Mouse (Mus musculus) embryonic stem cell, embryonic (primary cell): ENCODE results near the gene Lgi2.

Experiments
- CTCF ChIA-PET, 4 experiments: fragments of 300-600 bp in 2 of 4; fragments of 350-600 bp in 2 of 4; sonication (Branson Sonifier 250); formaldehyde crosslinking; loops; one replicate each; lab custom pipeline; 2022; ENCODE audit warnings: inconsistent platforms in 2 of 4; lab: Charles Lee
- POLR2A ChIA-PET, 4 experiments: fragments of 300-600 bp in 2 of 4; fragments of 350-600 bp in 2 of 4; sonication (Branson Sonifier 250); formaldehyde crosslinking; loops; one replicate each; lab custom pipeline; 2022; ENCODE audit warnings: antibody characterized with exemption in 4 of 4, inconsistent platforms in 1 of 4; lab: Charles Lee

Gene Lgi2

GRCm38 (mm10) chr5:52565813-52566531 lies at the start of gene Lgi2:
Gene Lgi2 (minus strand): TSS chr5:52566462.
- POLR2A ChIA-PET: interaction anchor here (0.6 to 1.4 kb wide), 11 partner anchors 13 to 595 kb away, joined by 3 to 6 read pairs (median 3); partner anchors contain the start of gene Anapc4 (in 1 of the 4)

DNA sequence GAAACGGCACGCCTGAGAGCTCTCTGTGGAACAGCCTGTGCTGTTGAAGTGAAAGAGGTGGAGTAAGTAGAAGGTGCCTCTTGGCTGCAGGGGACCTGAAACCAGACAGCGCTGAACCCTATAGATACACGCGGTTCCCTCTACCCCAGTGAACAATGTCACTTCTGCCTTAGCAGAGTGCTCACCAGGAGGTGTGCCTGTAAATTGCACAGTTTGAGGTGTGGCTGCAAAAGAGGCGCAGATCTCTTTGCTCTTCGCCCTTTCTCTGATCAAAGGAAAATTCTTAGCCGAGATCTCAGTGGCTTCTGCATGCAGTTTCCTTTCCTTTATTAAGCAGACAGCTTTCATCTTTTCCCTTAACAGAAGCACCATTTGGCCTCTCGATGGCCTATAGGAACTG lies 49.2 kb upstream of the Lgi2 start:
- ChIA-PET CTCF (interaction anchor here in 1 of 4 experiments (1.1 kb wide), 1 partner anchor 19 kb away, joined by 5 read pairs; no protein-coding TSS in a partner anchor), POLR2A (interaction anchor here in 2 of 4 experiments (0.6 to 2.4 kb wide), 6 partner anchors 10 to 99 kb away, joined by 3 to 8 read pairs (median 4); no protein-coding TSS in a partner anchor)

More at GRCm38 (mm10) chr5:52565813-52566531, at the start of gene Lgi2:
- CTCF ChIA-PET: interaction anchor here in 3 of 4 experiments (0.5 to 1.2 kb wide), 5 partner anchors 18 to 170 kb away, joined by 3 to 7 read pairs (median 3); no protein-coding TSS in a partner anchor

DNA sequence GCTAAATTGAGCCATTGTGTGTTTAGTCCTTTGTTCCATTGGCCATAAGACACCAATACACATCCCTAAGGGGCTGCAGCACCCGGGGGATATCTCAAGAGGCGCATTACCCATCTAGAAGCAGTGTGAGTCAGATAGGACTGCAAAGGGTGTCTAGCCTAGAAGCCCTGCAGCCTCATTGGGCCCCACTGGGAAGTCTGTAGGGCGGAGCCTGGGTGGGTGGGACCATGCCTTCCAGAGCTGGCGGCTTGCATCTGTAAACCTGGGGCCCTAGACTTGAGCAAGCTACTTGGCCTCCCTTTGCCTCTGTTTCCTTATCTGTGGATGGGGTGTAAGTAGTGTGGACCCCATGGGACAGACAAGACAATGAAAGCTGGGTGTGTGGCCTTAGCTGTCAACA lies 48.4 kb upstream of the Lgi2 start:
- ChIA-PET CTCF (interaction anchor here in 2 of 4 experiments (0.6 to 1.1 kb wide), 2 partner anchors 19 to 137 kb away, joined by 3 to 5 read pairs; no protein-coding TSS in a partner anchor), POLR2A (interaction anchor here in 2 of 4 experiments (0.6 to 2.4 kb wide), 8 partner anchors 9 to 99 kb away, joined by 3 to 8 read pairs (median 4); no protein-coding TSS in a partner anchor)

DNA sequence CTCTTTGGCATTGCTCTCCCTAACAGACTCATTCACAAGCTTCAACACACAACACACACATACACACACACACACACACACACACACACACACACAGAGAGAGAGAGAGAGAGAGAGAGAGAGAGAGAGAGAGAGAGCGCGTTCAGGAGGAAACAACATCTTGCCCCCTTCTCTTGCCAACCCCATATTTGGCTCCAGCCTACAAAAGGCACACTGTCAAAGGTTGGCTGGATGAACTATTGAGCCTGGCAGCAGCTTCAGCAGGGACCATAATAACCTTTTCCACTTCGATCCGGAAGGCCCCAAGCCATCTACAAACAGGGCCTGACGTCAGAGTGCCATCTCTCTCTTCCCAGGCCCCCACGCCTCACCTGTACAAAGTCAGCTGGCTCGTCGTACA lies 46.5 kb upstream of the Lgi2 start:
- ChIA-PET POLR2A (no interaction called here), CTCF (interaction anchor here in 1 of 4 experiments (0.6 kb wide), 1 partner anchor 42 kb away, joined by 3 read pairs; no protein-coding TSS in a partner anchor)

DNA sequence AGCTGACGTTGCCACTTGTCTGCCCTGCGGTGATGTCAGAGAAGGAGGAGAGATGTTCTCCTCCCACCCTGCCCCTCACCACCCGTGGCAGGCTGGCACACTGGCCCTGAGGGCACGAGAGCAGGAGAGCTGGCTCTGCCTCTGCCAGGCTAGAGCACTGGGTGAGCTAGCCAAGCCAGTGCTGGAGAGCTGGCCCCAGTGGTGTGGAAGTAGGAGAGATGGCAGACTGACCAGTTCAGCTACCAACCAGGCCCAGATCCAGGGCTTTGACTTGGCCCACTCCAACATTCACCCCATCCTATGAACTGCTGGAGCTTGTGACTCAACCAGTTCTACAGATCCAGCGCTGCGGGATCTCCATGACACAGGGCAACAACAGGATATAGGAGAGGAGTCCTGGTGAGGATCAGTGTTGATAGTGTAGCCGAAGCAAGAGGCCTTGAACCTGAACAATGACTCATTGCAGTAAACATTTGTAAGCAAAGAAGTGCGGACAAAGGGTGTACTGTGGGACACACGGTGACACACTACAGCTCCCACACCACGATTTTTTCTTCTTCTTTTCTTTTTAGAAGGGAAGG lies 45.1 kb upstream of the Lgi2 start:
- CTCF ChIA-PET: no interaction called here
- POLR2A ChIA-PET: no interaction called here

DNA sequence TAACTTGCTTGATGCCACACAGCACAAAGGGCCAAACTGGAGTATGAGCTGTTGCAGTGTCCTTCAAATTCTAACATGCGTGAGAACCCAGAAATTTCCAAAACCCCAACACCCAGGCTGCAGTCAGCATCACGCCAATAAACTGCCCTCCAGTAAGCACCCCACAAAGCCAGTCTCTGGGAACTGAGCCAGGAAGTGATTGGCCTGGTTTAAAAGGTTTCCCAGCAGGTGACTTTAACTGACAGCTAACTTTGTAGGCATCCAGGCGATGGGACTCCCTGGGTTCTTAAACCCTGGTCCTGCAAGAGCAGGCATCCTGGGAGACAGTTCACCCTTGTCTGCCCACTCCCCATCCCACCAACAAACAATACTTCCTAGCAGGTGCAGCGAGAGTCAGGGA lies 44.0 kb upstream of the Lgi2 start:
- POLR2A ChIA-PET: interaction anchor here in 1 of 4 experiments (0.5 kb wide), 1 partner anchor 291 kb away, joined by 3 read pairs; no protein-coding TSS in a partner anchor
- CTCF ChIA-PET: no interaction called here

DNA sequence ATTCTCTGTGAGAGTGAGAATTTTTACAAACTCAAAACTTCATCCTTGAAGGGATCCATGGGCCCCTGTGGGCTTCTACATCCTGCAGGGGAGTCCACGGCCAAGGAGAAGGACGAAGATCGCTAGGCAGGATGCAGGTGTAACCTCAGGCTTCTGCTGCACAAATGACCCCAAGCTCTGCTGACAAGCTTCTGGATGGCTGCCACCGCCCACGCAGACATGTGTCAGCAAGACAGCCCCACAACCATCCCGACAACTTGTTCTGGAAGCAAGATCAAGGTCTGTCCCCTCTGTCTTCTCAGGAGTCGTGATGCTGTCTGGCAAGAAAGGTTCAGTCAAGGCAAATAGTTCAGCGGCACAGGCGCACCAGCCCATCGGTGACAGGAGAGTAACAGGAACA lies 43.4 kb upstream of the Lgi2 start:
- CTCF ChIA-PET: interaction anchor here in 1 of 4 experiments (0.6 kb wide), 1 partner anchor 117 kb away, joined by 4 read pairs; no protein-coding TSS in a partner anchor
- POLR2A ChIA-PET: interaction anchor here in 2 of 4 experiments (0.5 to 1.0 kb wide), 2 partner anchors 23 to 291 kb away, joined by 3 read pairs; no protein-coding TSS in a partner anchor

- POLR2A ChIA-PET: interaction anchor here in 2 of 4 experiments (0.8 to 1.6 kb wide), 7 partner anchors 10 to 395 kb away, joined by 3 to 8 read pairs (median 4); partner anchors contain the start of gene Lgi2 (in 1 of the 2)
- CTCF ChIA-PET: interaction anchor here in 1 of 4 experiments (0.6 to 1.0 kb wide), 2 partner anchors 22 to 34 kb away, joined by 3 to 4 read pairs; no protein-coding TSS in a partner anchor
Measured at GRCm38 (mm10) chr5:52604582-52605041, 38.4 kb upstream of the Lgi2 start.

GRCm38 (mm10) chr5:52590612-52591011 lies 24.4 kb upstream of the Lgi2 start:
- ChIA-PET CTCF (no interaction called here), POLR2A (no interaction called here)

GRCm38 (mm10) chr5:52588650-52589049 lies 22.4 kb upstream of the Lgi2 start:
- CTCF ChIA-PET: no interaction called here
- POLR2A ChIA-PET: no interaction called here

GRCm38 (mm10) chr5:52587291-52587733 lies 21.1 kb upstream of the Lgi2 start:
- CTCF ChIA-PET: no interaction called here

DNA sequence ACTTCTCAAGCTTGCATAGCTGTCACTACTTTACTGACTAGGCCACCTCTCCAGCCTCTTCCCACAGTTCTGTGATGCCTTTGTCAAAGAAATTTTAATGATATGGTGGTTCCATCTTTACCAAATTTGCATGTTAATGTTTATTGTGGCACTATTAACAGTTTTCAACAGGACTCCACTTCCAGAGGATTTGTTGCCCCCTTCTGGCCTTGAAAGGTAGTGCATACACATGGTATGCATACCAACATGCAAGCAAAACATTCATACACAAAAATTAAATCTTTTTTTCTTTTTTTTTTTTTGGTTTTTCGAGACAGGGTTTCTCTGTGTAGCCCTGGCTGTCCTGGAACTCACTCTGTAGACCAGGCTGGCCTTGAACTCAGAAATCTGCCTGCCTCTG lies 6.3 kb upstream of the Lgi2 start:
- ChIA-PET CTCF (no interaction called here), POLR2A (interaction anchor here in 1 of 4 experiments (0.7 kb wide), 1 partner anchor 212 kb away, joined by 4 read pairs; no protein-coding TSS in a partner anchor)

More at GRCm38 (mm10) chr5:52587291-52587733, 21.1 kb upstream of the Lgi2 start:
- POLR2A ChIA-PET: interaction anchor here in 2 of 4 experiments (1.0 to 1.3 kb wide), 2 partner anchors 17 to 22 kb away, joined by 3 read pairs; no protein-coding TSS in a partner anchor

DNA sequence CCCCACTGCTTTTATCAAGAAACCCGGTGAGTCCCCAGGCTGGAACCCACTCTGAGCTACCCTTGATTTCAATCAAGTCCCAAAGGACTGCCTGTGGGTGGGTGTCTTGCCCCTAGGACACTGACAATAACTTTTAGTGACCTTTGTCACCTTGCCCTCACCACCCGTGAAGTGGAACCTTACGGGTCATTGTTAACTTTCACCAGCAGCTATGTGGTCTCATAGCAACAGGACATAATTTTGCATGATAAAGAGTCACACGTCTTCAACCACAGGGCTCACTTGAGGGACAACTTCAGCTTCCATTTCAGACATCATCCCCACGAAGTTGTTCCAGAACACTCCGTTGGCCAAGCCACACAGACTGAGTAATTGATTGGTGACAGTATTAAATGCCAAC lies 4.5 kb upstream of the Lgi2 start:
- POLR2A ChIA-PET: interaction anchor here in 3 of 4 experiments (0.6 to 1.6 kb wide), 7 partner anchors 9 to 620 kb away, joined by 3 to 5 read pairs (median 3); partner anchors contain the start of gene Anapc4 (in 1 of the 3)
- CTCF ChIA-PET: interaction anchor here (0.5 to 1.2 kb wide), 6 partner anchors 23 to 192 kb away, joined by 3 to 8 read pairs (median 3); no protein-coding TSS in a partner anchor

- POLR2A ChIA-PET: interaction anchor here (0.6 to 1.4 kb wide), 6 partner anchors 13 to 594 kb away, joined by 3 to 6 read pairs (median 3); partner anchors contain the start of gene Anapc4 (in 1 of the 4)
- CTCF ChIA-PET: interaction anchor here in 3 of 4 experiments (0.5 to 1.2 kb wide), 3 partner anchors 30 to 69 kb away, joined by 3 to 7 read pairs (median 7); no protein-coding TSS in a partner anchor
Measured at GRCm38 (mm10) chr5:52565214-52565812, 949 bp downstream of the Lgi2 start.

GRCm38 (mm10) chr5:52564351-52564750 lies 1.9 kb downstream of the Lgi2 start:
- ChIA-PET CTCF (interaction anchor here in 2 of 4 experiments (0.6 to 1.4 kb wide), 2 partner anchors 17 to 433 kb away, joined by 3 read pairs; no protein-coding TSS in a partner anchor), POLR2A (no interaction called here)

- ChIA-PET POLR2A (interaction anchor here in 1 of 4 experiments (0.6 kb wide), 1 partner anchor 1251 kb away, joined by 3 read pairs; no protein-coding TSS in a partner anchor), CTCF (interaction anchor here in 1 of 4 experiments (1.3 kb wide), 1 partner anchor 428 kb away, joined by 3 read pairs; no protein-coding TSS in a partner anchor)
Measured at GRCm38 (mm10) chr5:52560240-52560639, 6.0 kb downstream of the Lgi2 start.

- POLR2A ChIA-PET: no interaction called here
- CTCF ChIA-PET: no interaction called here
Measured at GRCm38 (mm10) chr5:52555526-52555925, 10.7 kb downstream of the Lgi2 start.

GRCm38 (mm10) chr5:52551318-52551632 lies 15.0 kb downstream of the Lgi2 start:
- ChIA-PET CTCF (no interaction called here), POLR2A (interaction anchor here in 1 of 4 experiments (0.7 to 1.1 kb wide), 2 partner anchors 15 to 229 kb away, joined by 4 to 6 read pairs; partner anchors contain the start of gene Lgi2)
